Mouse (Mus musculus) small intestine, adult 2 months (tissue): ENCODE results near the gene Dera. TPM values are rescaled to one million over a fixed set of nuclear protein-coding genes. Genes with fewer than 3 reads are reported as not detected.
A peak's percentile ranks its signal among the peaks of the same experiment; 100 is the strongest.

Experiments
- H3K27ac ChIP-seq: fragments of 200-500 bp; 2 replicates; pipeline ENCODE4 v1.5.1; 2012; ENCODE audit warnings: low read depth, low read length, control low read depth, inconsistent platforms; ENCODE audit not compliant: insufficient read depth
- H3K27me3 ChIP-seq: fragments of 200-500 bp; 2 replicates; pipeline ENCODE4 v1.6.1; 2012; ENCODE audit warnings: mild to moderate bottlenecking, moderate library complexity, low read length, inconsistent platforms; ENCODE audit not compliant: control insufficient read depth, insufficient read depth
- H3K36me3 ChIP-seq: fragments of 200-500 bp; 2 replicates; pipeline ENCODE4 v1.6.1; 2012; ENCODE audit warnings: mild to moderate bottlenecking, low read length, control low read depth, inconsistent platforms; ENCODE audit not compliant: control insufficient read depth, insufficient read depth
- H3K4me1 ChIP-seq: fragments of 200-500 bp; 2 replicates; pipeline ENCODE4 v1.6.1; 2012; ENCODE audit warnings: low read length, inconsistent platforms, mixed read lengths; ENCODE audit not compliant: control insufficient read depth, insufficient read depth, insufficient read length
- H3K4me3 ChIP-seq: fragments of 200-500 bp; 2 replicates; pipeline ENCODE4 v1.5.1; 2012; ENCODE audit warnings: low read depth, mild to moderate bottlenecking, control low read depth, inconsistent platforms, low read length, moderate library complexity
- CTCF ChIP-seq: fragments of 200-500 bp; IDR thresholded peaks from 2 replicates; pipeline ENCODE4 v1.5.1; 2012; ENCODE audit warnings: low read depth, mild to moderate bottlenecking, control low read depth, inconsistent platforms, low read length, moderate library complexity, mixed read lengths; ENCODE audit not compliant: insufficient replicate concordance, insufficient read length; ENCODE audit errors: extremely low read depth
- POLR2A ChIP-seq: fragments of 200-500 bp; IDR thresholded peaks from 2 replicates; pipeline ENCODE4 v1.6.1; 2012; ENCODE audit warnings: low read depth, mild to moderate bottlenecking, control low read depth, inconsistent platforms, low read length, moderate library complexity
- WGBS: fragments of 180-500 bp; shearing (Covaris S2); methylation state at CpG from one replicate; pipeline ENCODE4 v1.1.7; 2018; 5-methylcytosine and 5-hydroxymethylcytosine counted together
- polyA plus RNA-seq: library from polyadenylated mRNA; depleted of rRNA; stranded (reverse); fragments of >200 nt; gene quantifications from 2 replicates; pipeline ENCODE4 v1.2.3, GENCODE M21; 2012

Dera gene
- polyA plus RNA-seq, 1 experiment, result 23.9 TPM

DNA sequence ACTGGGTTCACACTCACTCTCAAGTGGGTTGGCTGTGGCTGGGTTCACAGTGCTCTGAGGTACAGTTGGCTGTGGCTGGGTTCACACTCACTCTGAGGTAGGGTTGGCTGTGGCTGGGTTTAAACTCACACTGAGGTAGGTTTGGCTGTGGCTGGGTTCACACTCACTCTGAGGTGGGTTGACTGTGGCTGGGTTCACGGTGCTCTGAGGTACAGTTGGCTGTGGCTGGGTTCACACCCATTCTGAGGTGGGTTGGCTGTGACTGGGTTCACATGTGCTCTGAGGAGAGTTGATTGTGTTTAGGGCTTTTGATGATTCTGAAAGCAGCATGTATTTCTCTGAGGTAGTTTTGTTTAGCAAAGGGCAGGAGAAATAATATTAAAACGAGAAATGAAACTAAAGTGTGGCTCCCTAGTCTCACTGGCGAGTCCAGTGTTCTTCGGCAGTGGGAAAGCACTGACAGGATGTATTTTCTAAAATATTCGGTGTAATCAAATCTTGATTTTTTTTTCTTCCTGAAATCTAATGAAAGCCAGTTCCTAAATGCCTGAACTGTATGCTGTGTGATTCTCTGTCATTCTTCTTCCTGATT is 70.8 kb downstream of the Dera start:
- H3K4me3 ChIP-seq, result no peak overlapping the region
- no peaks in the 10 kb centered on the region; the same call in 1 of the 2 replicates for H3K4me1 ChIP-seq
- TF ChIP-seq POLR2A (no peak), CTCF (no peak)
- H3K27me3 ChIP-seq, result no peaks in the 10 kb centered on the region
- H3K27ac ChIP-seq, result no peak overlapping the region
- 80% methylated on average over 5 of the region's 5 CpGs for WGBS
- peaks cover 6% of the 10 kb centered on the region for H3K36me3 ChIP-seq

- H3K4me3 ChIP-seq, result no peak overlapping the region
- TF ChIP-seq CTCF, result no peak
- no peaks in the 10 kb centered on the region for H3K27me3 ChIP-seq
- no peaks in the 10 kb centered on the region; the same call in 1 of the 2 replicates for H3K4me1 ChIP-seq
- H3K36me3 ChIP-seq, result peaks cover 14% of the 10 kb centered on the region
- no peak overlapping the region for H3K27ac ChIP-seq
- 93% methylated on average over 12 of the region's 12 CpGs for WGBS
Observed at GRCm38 (mm10) chr6:137829056-137829776, 74.9 kb downstream of the Dera start.

DNA sequence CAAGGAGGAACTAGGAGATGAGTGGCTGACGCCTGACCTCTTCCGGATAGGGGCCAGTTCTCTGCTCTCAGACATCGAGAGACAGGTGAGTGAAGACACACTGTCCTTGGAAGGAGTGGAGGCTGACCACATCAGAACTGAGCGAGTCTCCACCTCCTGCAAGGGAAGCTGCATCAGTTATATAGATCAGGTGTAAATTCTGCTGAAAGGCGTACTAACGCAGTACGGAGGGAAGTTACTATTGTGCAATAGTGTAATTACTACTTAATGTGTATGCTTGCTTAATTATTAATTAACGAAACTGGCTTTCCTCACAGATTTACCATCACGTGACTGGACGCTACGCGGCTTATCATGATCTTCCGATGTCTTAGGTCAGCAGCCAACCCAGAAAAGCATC is 82.5 kb downstream of the Dera start:
- Histone ChIP-seq H3K4me1 (no peaks in the 10 kb centered on the region), H3K4me3 (no peak overlapping the region), H3K36me3 (peaks cover 14% of the 10 kb centered on the region), H3K27me3 (no peaks in the 10 kb centered on the region), H3K27ac (no peak overlapping the region)
- no peak for TF ChIP-seq POLR2A
- no peak for TF ChIP-seq CTCF
- 80% methylated on average over 13 of the region's 13 CpGs for WGBS

DNA sequence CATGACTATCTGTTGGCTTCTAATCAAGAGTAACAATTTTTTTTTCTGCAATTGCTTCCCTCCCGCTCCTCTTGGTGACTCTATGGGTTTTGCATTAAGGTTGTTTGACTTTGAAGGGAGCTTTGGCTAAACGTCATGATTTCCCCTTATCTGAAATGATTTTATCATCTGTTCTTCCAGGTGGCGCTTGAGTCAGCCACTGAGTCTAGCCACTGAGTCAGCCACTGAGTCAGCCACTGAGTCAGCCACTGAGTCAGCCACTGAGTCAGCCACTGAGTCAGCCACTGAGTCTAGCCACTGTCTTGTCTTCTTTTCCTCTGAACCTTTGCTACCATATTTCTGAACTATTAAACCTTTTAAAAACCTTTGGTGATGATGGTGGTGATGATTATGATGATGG is 89.0 kb downstream of the Dera start:
- Histone ChIP-seq H3K27me3 (no peaks in the 10 kb centered on the region), H3K36me3 (peaks cover 5% of the 10 kb centered on the region; the same call in 1 of the 2 replicates), H3K4me3 (no peak overlapping the region), H3K4me1 (peaks cover 8% of the 10 kb centered on the region; the same call in 1 of the 2 replicates), H3K27ac (no peak overlapping the region)
- TF ChIP-seq CTCF, result no peak
- no peak for TF ChIP-seq POLR2A
- WGBS, result 50% methylated on average over 3 of the region's 3 CpGs

DNA sequence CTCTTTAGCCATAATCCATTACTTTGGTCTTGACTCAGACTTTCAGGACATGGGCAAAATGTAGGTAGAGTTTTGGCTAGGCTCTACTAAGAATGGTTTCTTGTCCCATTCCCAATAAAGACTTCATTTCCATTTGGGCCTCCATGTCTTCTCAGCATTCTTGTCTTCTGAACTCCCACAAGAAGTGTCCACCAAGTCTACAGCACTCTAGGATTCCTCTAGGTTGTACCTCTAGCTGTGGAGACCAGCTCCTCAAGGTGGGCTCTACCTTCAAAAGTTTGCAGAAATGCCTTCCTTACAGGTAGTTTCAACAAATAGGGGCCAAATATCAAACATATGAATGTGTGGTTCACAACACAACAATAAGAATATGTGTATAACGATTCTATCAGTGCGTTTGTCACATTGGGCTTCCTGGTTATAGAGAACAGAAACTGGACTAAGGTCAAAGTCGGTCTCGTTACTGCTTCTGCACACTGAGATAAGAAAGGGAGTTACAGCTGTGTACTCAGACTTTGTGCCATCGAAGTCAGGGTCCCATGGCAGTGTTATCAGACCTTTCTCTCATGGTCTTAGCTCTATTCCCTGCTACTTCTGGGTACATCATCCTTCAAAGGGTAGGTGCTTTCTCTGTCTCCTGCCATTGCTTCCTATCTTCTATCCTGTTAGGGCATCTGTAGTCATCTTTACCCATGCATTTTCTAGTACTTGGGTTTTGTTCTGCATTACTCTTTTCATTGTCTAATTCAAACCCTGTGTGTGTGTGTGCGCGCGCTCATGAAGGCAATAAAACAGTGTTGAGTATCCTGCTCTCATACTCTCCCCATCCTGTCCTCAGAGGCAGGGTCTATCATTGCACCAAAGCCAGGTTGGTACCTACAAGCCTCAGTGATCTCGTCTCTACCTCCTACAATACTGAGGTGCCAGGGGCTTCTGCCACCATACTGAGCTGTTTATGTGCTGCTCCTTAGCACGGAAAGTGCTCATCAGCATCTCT is 103.2 kb downstream of the Dera start:
- 47% methylated on average over 10 of the region's 10 CpGs for WGBS
- no peak for TF ChIP-seq POLR2A
- no peak for TF ChIP-seq CTCF
- H3K27ac ChIP-seq, result peak overlapping the region; percentile 91
- H3K4me3 ChIP-seq, result no peak overlapping the region
- no peaks in the 10 kb centered on the region for H3K27me3 ChIP-seq
- no peaks in the 10 kb centered on the region for H3K36me3 ChIP-seq
- peaks cover 8% of the 10 kb centered on the region; the same call in 1 of the 2 replicates for H3K4me1 ChIP-seq

- WGBS, result 88% methylated on average over 7 of the region's 7 CpGs
- H3K4me1 ChIP-seq, result no peaks in the 10 kb centered on the region
- no peak overlapping the region for H3K27ac ChIP-seq
- no peaks in the 10 kb centered on the region for H3K36me3 ChIP-seq
- no peaks in the 10 kb centered on the region for H3K27me3 ChIP-seq
- TF ChIP-seq CTCF (no peak), POLR2A (no peak)
- no peak overlapping the region for H3K4me3 ChIP-seq
Observed at GRCm38 (mm10) chr6:137869903-137870580, 115.7 kb downstream of the Dera start.
